Mouse (Mus musculus): ENCODE measurements around the gene Cdkal1. TPM values are rescaled to one million over a fixed set of nuclear protein-coding genes. Genes with fewer than 3 reads are reported as not detected.

The Cdkal1 gene
- polyA plus RNA-seq, 1 experiment from 2014 or later: 28.8 TPM

DNA sequence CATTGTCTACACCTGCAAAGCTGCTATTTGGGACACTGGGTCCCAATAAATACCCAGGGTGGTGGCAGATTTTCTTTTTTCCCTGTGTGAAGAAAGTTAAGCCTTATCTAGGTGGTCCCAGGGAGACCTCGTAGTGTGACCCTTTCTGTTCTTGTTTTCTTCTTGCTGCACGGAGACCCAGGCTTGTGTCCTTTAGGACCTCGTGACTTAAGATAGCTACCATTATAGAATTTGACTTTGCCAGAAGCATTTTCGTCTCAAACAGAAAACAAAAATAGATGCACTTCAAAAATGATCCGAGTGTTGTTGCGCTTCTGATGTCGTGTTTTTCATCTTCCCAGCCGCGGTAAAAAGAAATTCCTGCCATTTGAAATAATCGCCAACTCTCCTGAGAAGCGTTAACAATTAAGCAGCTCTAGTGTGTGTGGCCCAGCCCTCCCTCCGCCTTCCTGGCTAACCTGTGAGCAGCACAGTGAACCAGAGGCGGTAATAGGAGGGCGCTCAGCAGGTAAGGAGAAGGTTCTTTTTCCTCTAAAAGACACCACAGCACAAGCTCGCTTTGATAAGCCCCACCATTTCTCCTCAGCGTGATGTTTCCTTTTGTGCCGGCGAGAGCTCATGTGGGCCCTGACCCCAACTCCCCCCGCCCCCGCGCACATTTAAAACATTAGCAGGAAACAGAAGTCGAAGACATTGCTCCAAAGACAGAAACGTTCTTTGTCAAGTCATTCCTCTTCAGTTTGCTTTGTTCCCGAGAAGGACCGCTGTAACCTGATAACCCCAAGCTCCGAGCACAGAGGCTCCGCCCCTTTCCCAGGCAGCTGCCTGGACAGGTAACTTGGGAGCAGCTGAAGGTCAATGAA lies 645.1 kb downstream of the Cdkal1 start:
- WGBS: 3% methylated on average over 27 of the region's 27 CpGs
- no peaks in the 10 kb centered on the region for H3K27me3 ChIP-seq (replicated peaks; ENCODE audit: control insufficient read depth, insufficient read depth, low read length)
- H3K36me3 ChIP-seq (ENCODE audit: control insufficient read depth, insufficient read depth): no peaks in the 10 kb centered on the region
- peak overlapping the region; percentile 9; the same call in 1 of the 2 replicates for H3K27ac ChIP-seq (ENCODE audit: low read length)
- peak overlapping the region; percentile 73 for H3K4me2 ChIP-seq (ENCODE audit: low read length)
- ATAC-seq: peak; percentile 43
- peak overlapping the region; percentile 59 for H3K9ac ChIP-seq (replicated peaks; ENCODE audit: low read depth, low read length)
- peaks cover 12% of the 10 kb centered on the region for H3K4me1 ChIP-seq (replicated peaks; ENCODE audit: control insufficient read depth, insufficient read depth, low read length)
- H3K4me3 ChIP-seq (replicated peaks; ENCODE audit: low read length): peak overlapping the region; percentile 32
- no peaks in the 10 kb centered on the region for H3K9me3 ChIP-seq (ENCODE audit: control insufficient read depth, low read length)

DNA sequence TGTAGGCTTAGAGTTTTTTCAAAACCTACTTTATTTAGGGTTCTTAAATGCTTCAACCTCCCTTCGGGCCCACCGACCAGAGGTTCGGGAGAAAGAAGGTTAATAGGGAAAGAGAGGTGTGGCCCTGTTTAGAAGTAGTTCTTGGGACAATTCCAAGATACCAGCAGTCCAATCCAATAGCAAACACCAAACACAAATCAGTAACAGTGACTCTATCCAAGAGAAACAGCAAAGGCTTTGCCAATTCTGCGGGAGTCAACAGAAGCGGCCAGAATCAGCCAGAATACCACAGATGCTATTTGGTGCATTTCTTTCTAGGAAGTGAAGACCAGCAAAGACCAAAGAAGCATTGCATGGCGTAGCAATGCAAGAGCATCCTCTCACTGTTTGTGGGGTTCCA lies 646.7 kb downstream of the Cdkal1 start:
- Histone ChIP-seq H3K9ac (replicated peaks; ENCODE audit: low read depth, low read length) (no peak overlapping the region), H3K4me2 (ENCODE audit: low read length) (no peak overlapping the region), H3K27ac (ENCODE audit: low read length) (no peak overlapping the region), H3K36me3 (ENCODE audit: control insufficient read depth, insufficient read depth) (no peaks in the 10 kb centered on the region), H3K4me3 (replicated peaks; ENCODE audit: low read length) (no peak overlapping the region), H3K4me1 (replicated peaks; ENCODE audit: control insufficient read depth, insufficient read depth, low read length) (peaks cover 12% of the 10 kb centered on the region), H3K9me3 (ENCODE audit: control insufficient read depth, low read length) (no peaks in the 10 kb centered on the region), H3K27me3 (replicated peaks; ENCODE audit: control insufficient read depth, insufficient read depth, low read length) (no peaks in the 10 kb centered on the region)
- ATAC-seq: no peak
- WGBS: 87% methylated on average over 6 of the region's 6 CpGs

DNA sequence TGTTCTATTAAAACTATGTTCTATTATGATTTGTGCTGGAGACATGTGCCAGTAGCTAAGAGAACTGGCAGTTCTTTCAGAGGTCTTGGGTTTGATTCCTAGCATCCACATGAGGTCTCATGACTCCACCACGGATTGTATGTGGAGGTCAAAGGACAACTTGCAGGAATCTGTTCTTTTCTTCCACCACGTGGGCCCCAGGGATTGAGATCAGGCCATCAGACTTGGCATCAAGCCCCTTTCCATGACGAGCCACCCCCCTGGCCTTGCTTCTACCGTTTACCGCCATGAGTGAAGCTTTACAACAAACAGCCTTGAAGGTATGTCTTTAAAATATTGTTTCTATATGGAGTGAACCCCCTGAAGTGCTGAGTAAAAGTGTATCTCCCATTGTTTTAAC lies 651.6 kb downstream of the Cdkal1 start:
- ATAC-seq: no peak
- Histone ChIP-seq H3K27ac (ENCODE audit: low read length) (no peak overlapping the region), H3K4me3 (replicated peaks; ENCODE audit: low read length) (no peak overlapping the region), H3K4me1 (replicated peaks; ENCODE audit: control insufficient read depth, insufficient read depth, low read length) (peaks cover 7% of the 10 kb centered on the region), H3K4me2 (ENCODE audit: low read length) (no peak overlapping the region), H3K36me3 (ENCODE audit: control insufficient read depth, insufficient read depth) (no peaks in the 10 kb centered on the region), H3K9me3 (ENCODE audit: control insufficient read depth, low read length) (no peaks in the 10 kb centered on the region), H3K27me3 (replicated peaks; ENCODE audit: control insufficient read depth, insufficient read depth, low read length) (no peaks in the 10 kb centered on the region), H3K9ac (replicated peaks; ENCODE audit: low read depth, low read length) (no peak overlapping the region)
- WGBS: 77% methylated on average over 5 of the region's 5 CpGs

DNA sequence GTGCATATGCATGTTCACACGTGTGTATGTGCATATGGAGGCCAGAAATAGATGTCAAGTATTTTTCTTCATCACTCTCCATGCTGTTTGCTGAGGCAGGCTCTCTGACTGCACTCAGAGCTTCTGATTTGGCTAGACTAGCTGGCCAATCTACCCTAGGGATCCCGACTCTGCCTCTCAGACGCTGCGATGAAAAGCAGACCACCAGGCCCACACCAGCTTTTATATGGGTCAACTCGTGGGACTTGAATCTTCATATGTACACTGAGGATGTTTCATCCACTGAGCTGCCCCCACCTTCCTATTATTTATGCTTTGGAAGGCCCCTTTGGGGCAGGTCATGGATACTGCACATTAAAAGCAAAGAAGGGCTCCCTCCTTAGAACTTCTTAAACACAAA lies 652.0 kb downstream of the Cdkal1 start:
- Histone ChIP-seq H3K4me1 (replicated peaks; ENCODE audit: control insufficient read depth, insufficient read depth, low read length) (peaks cover 7% of the 10 kb centered on the region), H3K9me3 (ENCODE audit: control insufficient read depth, low read length) (no peaks in the 10 kb centered on the region), H3K4me3 (replicated peaks; ENCODE audit: low read length) (no peak overlapping the region), H3K27ac (ENCODE audit: low read length) (no peak overlapping the region), H3K4me2 (ENCODE audit: low read length) (no peak overlapping the region), H3K36me3 (ENCODE audit: control insufficient read depth, insufficient read depth) (no peaks in the 10 kb centered on the region), H3K27me3 (replicated peaks; ENCODE audit: control insufficient read depth, insufficient read depth, low read length) (no peaks in the 10 kb centered on the region), H3K9ac (replicated peaks; ENCODE audit: low read depth, low read length) (no peak overlapping the region)
- WGBS: 93% methylated on average over 5 of the region's 5 CpGs
- no peak for ATAC-seq

DNA sequence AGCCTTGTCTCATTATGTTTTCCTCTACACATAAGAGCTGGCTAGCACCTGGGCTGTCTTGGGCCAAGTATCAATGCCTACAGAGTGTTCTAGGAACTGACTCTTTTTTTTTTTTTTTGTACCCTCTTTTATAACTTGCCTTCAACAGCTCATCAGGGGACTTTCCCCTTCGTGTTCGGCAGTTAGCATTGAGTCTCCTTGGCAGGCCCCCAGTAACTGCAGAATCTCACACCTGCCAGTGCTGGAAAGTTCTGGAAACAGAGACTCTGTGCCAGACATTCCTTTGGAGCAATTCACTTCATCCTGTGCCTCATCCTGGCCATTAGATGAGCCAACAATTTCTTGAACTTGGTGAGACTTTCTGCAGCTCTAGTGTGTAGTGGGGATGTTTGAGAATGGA lies 652.9 kb downstream of the Cdkal1 start:
- Histone ChIP-seq H3K27me3 (replicated peaks; ENCODE audit: control insufficient read depth, insufficient read depth, low read length) (no peaks in the 10 kb centered on the region), H3K4me1 (replicated peaks; ENCODE audit: control insufficient read depth, insufficient read depth, low read length) (peaks cover 7% of the 10 kb centered on the region), H3K4me3 (replicated peaks; ENCODE audit: low read length) (no peak overlapping the region), H3K9ac (replicated peaks; ENCODE audit: low read depth, low read length) (no peak overlapping the region), H3K4me2 (ENCODE audit: low read length) (no peak overlapping the region), H3K9me3 (ENCODE audit: control insufficient read depth, low read length) (no peaks in the 10 kb centered on the region), H3K27ac (ENCODE audit: low read length) (no peak overlapping the region), H3K36me3 (ENCODE audit: control insufficient read depth, insufficient read depth) (no peaks in the 10 kb centered on the region)
- WGBS: 20% methylated on average over 2 of the region's 2 CpGs
- ATAC-seq: peak; percentile 51; the same call in 1 of the 2 replicates

DNA sequence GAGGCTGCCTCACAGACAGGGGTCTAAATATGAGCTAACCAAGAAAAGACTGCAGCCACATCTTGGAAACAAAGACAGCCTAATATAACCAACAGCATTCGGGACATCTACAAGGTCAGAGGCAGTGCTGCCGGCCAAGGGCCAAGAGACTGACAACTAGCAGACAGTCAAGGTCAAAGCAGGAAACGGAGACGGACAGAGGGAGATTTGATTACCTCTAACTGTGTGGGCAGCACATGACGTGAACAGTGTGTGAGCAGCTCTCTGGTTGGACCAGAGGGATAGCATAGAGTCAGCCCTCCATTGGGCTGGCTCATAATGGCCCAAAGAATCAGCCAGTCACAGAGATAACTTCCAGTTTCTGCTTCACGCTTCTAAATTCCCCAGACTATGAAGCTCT lies 655.8 kb downstream of the Cdkal1 start:
- Histone ChIP-seq H3K9ac (replicated peaks; ENCODE audit: low read depth, low read length) (no peak overlapping the region), H3K4me2 (ENCODE audit: low read length) (no peak overlapping the region), H3K27ac (ENCODE audit: low read length) (peak overlapping the region; percentile 55), H3K36me3 (ENCODE audit: control insufficient read depth, insufficient read depth) (no peaks in the 10 kb centered on the region), H3K9me3 (ENCODE audit: control insufficient read depth, low read length) (no peaks in the 10 kb centered on the region), H3K27me3 (replicated peaks; ENCODE audit: control insufficient read depth, insufficient read depth, low read length) (no peaks in the 10 kb centered on the region), H3K4me1 (replicated peaks; ENCODE audit: control insufficient read depth, insufficient read depth, low read length) (peaks cover 23% of the 10 kb centered on the region), H3K4me3 (replicated peaks; ENCODE audit: low read length) (no peak overlapping the region)
- no peak for ATAC-seq
- WGBS: 71% methylated on average over 6 of the region's 6 CpGs

DNA sequence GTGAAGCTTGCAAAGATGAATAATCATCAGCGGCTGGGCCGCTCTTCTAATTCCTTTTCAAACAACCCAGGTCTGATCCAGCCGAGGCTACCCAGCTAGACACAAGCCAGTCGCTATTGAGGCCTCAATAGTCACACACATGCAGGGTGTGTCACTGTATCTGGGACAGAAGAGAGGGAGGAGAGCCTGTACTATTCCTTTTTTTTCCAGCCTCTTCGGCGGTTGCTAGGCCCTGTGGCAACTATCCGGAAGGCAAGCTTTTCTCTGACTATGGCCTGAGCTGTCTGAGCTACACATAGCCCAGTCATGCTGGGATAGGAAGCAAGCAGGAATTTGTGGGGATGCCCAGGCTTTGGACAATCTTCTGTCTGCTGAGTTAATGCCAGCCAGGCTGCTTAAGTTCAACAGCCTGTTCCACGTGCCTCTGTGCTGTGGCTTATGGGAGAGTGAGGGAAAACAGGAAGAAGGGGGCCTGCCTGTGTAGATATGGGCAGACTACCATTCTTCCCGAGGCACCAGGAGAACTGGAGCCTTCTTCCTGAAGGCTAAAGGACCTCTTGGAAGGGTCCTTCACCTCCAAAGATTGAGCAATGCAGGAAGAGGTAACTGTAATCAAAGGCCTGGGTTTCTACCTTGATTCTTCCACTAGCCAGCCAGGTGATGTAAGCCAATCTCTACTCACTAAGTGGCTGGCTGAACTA lies 658.5 kb downstream of the Cdkal1 start:
- Histone ChIP-seq H3K4me1 (replicated peaks; ENCODE audit: control insufficient read depth, insufficient read depth, low read length) (peaks cover 26% of the 10 kb centered on the region), H3K36me3 (ENCODE audit: control insufficient read depth, insufficient read depth) (no peaks in the 10 kb centered on the region), H3K27ac (ENCODE audit: low read length) (peak overlapping the region; percentile 78), H3K4me2 (ENCODE audit: low read length) (no peak overlapping the region), H3K27me3 (replicated peaks; ENCODE audit: control insufficient read depth, insufficient read depth, low read length) (no peaks in the 10 kb centered on the region), H3K9me3 (ENCODE audit: control insufficient read depth, low read length) (no peaks in the 10 kb centered on the region), H3K4me3 (replicated peaks; ENCODE audit: low read length) (no peak overlapping the region), H3K9ac (replicated peaks; ENCODE audit: low read depth, low read length) (peak overlapping the region; percentile 3; the same call in 1 of the 2 replicates)
- ATAC-seq: peak; percentile 13; the same call in 1 of the 2 replicates
- 22% methylated on average over 9 of the region's 9 CpGs for WGBS

DNA sequence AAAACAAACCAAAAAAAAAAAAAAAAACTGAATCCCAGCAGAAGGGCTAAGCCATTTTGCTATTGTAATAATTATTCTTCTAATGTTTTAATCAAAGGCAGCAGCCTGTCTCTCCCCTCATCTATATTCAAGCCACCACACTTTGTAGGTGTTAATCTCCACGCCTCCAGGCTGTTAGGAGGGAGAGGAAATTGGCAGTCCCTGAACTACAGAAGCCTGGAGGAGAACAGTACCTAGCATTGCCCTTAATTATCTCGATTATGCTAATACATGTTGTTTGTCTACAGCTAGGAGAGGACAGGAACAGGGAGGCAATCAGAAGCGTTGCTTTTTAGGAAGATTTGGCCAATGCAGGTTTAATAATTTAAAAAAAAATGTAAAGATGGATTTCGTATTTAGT lies 659.8 kb downstream of the Cdkal1 start:
- Histone ChIP-seq H3K36me3 (ENCODE audit: control insufficient read depth, insufficient read depth) (no peaks in the 10 kb centered on the region), H3K27ac (ENCODE audit: low read length) (peak overlapping the region; percentile 82)

DNA sequence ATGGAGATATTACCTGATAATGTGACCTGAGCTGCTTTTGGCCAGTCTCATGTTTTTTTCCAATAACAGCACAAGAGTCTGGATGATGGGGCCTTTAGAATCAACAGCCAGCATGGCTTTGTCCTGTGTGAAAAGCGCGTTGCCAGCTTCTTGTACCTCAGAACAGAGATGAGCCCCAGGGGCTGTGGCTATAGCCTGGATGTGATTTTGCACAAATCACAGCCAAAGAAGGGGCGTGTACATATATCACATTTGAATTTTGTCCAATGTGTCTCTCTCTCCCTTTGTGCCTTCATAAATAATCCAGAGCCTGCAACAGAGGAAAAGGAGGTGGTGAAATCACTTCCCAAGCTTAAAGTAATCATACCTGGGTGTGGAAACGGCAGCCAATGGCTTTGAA lies 660.5 kb downstream of the Cdkal1 start:
- peaks cover 26% of the 10 kb centered on the region for H3K4me1 ChIP-seq (replicated peaks; ENCODE audit: control insufficient read depth, insufficient read depth, low read length)
- H3K4me3 ChIP-seq (replicated peaks; ENCODE audit: low read length): no peak overlapping the region
- H3K9me3 ChIP-seq (ENCODE audit: control insufficient read depth, low read length): no peaks in the 10 kb centered on the region
- no peaks in the 10 kb centered on the region for H3K36me3 ChIP-seq (ENCODE audit: control insufficient read depth, insufficient read depth)
- H3K27ac ChIP-seq (ENCODE audit: low read length): peak overlapping the region; percentile 92
- H3K27me3 ChIP-seq (replicated peaks; ENCODE audit: control insufficient read depth, insufficient read depth, low read length): no peaks in the 10 kb centered on the region
- H3K4me2 ChIP-seq (ENCODE audit: low read length): 0 out of 2 replicates have a peak overlapping the region, but pooled peaks have one; percentile 20
- 0 out of 2 replicates have a peak overlapping the region, but pooled peaks have one; percentile 17 for H3K9ac ChIP-seq (replicated peaks; ENCODE audit: low read depth, low read length)
- ATAC-seq: peak; percentile 52
- 31% methylated on average over 4 of the region's 4 CpGs for WGBS

More for the DNA sequence above, 659.8 kb downstream of the Cdkal1 start:
- no peaks in the 10 kb centered on the region for H3K9me3 ChIP-seq (ENCODE audit: control insufficient read depth, low read length)
- H3K4me3 ChIP-seq (replicated peaks; ENCODE audit: low read length): no peak overlapping the region
- H3K27me3 ChIP-seq (replicated peaks; ENCODE audit: control insufficient read depth, insufficient read depth, low read length): no peaks in the 10 kb centered on the region
- 17% methylated on average over 4 of the region's 4 CpGs for WGBS
- peaks cover 26% of the 10 kb centered on the region for H3K4me1 ChIP-seq (replicated peaks; ENCODE audit: control insufficient read depth, insufficient read depth, low read length)
- H3K4me2 ChIP-seq (ENCODE audit: low read length): no peak overlapping the region
- no peak overlapping the region for H3K9ac ChIP-seq (replicated peaks; ENCODE audit: low read depth, low read length)
- peak; percentile 92 for ATAC-seq
